Mouse (Mus musculus): ENCODE measurements around the gene Slc43a2. TPM values are rescaled to one million over a fixed set of nuclear protein-coding genes. Genes with fewer than 3 reads are reported as not detected.

Gene Slc43a2
- 148 and 174 TPM in 2 replicates for polyA plus RNA-seq (2012; rRNA removed)

GRCm38 (mm10) chr11:75531469-75532242 is at the start of gene Slc43a2:
Slc43a2 (plus strand) TSS chr11:75531694.
- Histone ChIP-seq H3K27ac (ENCODE audit: insufficient read depth, low read depth, low read length) (peak within 1 kb of the TSS; percentile 96), H3K36me3 (ENCODE audit: control insufficient read depth, insufficient read depth, low read length) (no peaks in the 10 kb centered on the region), H3K27me3 (replicated peaks; ENCODE audit: control insufficient read depth, insufficient read depth, low read length) (no peaks in the 10 kb centered on the region), H3K4me3 (ENCODE audit: insufficient read depth, low read depth, low read length) (peak within 1 kb of the TSS; percentile 68), H3K4me1 (ENCODE audit: control insufficient read depth, insufficient read depth, low read length) (peaks cover 3% of the 10 kb centered on the region; the same call in 1 of the 2 replicates)
- WGBS, result under 1% methylated on average over 62 of the region's 62 CpGs
- TF ChIP-seq CTCF (conservative IDR thresholded peaks at IDR 0.05; ENCODE audit: insufficient read depth, insufficient read length, low read depth, low read length) (no peak), POLR2A (IDR thresholded peaks at IDR 0.05; ENCODE audit: low read depth, low read length) (peak; percentile 10)
- peak; percentile 98 for DNase-seq

DNA sequence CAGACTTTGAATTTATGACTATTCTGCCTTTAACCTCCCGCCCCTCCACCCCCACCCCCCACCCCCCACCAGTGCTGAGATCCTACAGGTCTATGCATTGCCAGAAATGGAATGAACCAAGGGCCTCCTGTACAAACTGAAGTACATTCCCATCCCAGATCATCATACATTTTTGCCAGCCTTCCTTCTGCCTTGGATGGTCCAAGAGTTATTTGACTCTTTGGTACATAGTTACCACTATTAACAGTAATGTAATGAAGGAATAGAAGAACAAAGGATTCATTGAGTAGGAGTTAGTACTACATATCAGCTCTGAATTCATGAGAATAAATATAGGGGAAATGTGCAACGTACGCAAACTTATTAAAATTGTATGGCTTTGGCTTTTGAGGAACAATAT is 45.3 kb upstream of the Slc43a2 start:
- no peaks in the 10 kb centered on the region for H3K36me3 ChIP-seq (ENCODE audit: control insufficient read depth, insufficient read depth, low read length)
- no peak overlapping the region for H3K27ac ChIP-seq (ENCODE audit: insufficient read depth, low read depth, low read length)
- no peak overlapping the region for H3K4me3 ChIP-seq (ENCODE audit: insufficient read depth, low read depth, low read length)
- TF ChIP-seq POLR2A (IDR thresholded peaks at IDR 0.05; ENCODE audit: low read depth, low read length) (no peak), CTCF (conservative IDR thresholded peaks at IDR 0.05; ENCODE audit: insufficient read depth, insufficient read length, low read depth, low read length) (no peak)
- no peak for DNase-seq
- H3K4me1 ChIP-seq (ENCODE audit: control insufficient read depth, insufficient read depth, low read length), result peaks cover 7% of the 10 kb centered on the region; the same call in 1 of the 2 replicates
- no peaks in the 10 kb centered on the region for H3K27me3 ChIP-seq (replicated peaks; ENCODE audit: control insufficient read depth, insufficient read depth, low read length)
- 10% methylated on average over 3 of the region's 3 CpGs for WGBS

GRCm38 (mm10) chr11:75486601-75487285 is 44.8 kb upstream of the Slc43a2 start, which contains the start of gene Prpf8:
Prpf8 (plus strand) TSS chr11:75486816.
- H3K27ac ChIP-seq (ENCODE audit: insufficient read depth, low read depth, low read length), result peak within 1 kb of the TSS; percentile 45
- no peaks in the 10 kb centered on the region for H3K27me3 ChIP-seq (replicated peaks; ENCODE audit: control insufficient read depth, insufficient read depth, low read length)
- peak within 1 kb of the TSS; percentile 55 for H3K4me3 ChIP-seq (ENCODE audit: insufficient read depth, low read depth, low read length)
- peaks cover 7% of the 10 kb centered on the region; the same call in 1 of the 2 replicates for H3K4me1 ChIP-seq (ENCODE audit: control insufficient read depth, insufficient read depth, low read length)
- H3K36me3 ChIP-seq (ENCODE audit: control insufficient read depth, insufficient read depth, low read length), result no peaks in the 10 kb centered on the region
- peak; percentile 70 for TF ChIP-seq POLR2A (IDR thresholded peaks at IDR 0.05; ENCODE audit: low read depth, low read length)
- TF ChIP-seq CTCF (conservative IDR thresholded peaks at IDR 0.05; ENCODE audit: insufficient read depth, insufficient read length, low read depth, low read length), result no peak
- peak; percentile 99 for DNase-seq
- under 1% methylated on average over 52 of the region's 52 CpGs for WGBS

DNA sequence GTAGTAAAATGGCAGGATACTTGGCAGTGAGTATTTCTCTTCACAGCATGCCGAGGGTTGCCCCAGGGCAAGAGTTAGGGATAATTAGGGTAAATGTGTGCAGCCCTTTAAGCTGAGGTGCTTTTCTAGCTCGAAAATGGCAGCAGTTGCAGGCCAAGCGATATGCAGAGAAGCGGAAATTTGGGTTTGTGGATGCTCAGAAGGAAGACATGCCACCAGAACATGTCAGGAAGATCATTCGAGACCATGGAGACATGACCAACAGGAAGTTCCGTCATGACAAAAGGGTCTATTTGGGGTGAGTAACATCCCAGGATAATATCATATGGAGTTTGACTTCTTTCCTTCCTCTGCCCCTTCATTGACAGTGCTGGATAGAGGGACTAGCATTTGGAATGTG is 44.0 kb upstream of the Slc43a2 start:
- Histone ChIP-seq H3K4me3 (ENCODE audit: insufficient read depth, low read depth, low read length) (peak overlapping the region; percentile 55), H3K4me1 (ENCODE audit: control insufficient read depth, insufficient read depth, low read length) (peaks cover 7% of the 10 kb centered on the region; the same call in 1 of the 2 replicates), H3K27ac (ENCODE audit: insufficient read depth, low read depth, low read length) (no peak overlapping the region), H3K36me3 (ENCODE audit: control insufficient read depth, insufficient read depth, low read length) (peaks cover 1% of the 10 kb centered on the region; the same call in 1 of the 2 replicates), H3K27me3 (replicated peaks; ENCODE audit: control insufficient read depth, insufficient read depth, low read length) (no peaks in the 10 kb centered on the region)
- TF ChIP-seq POLR2A (IDR thresholded peaks at IDR 0.05; ENCODE audit: low read depth, low read length) (no peak), CTCF (conservative IDR thresholded peaks at IDR 0.05; ENCODE audit: insufficient read depth, insufficient read length, low read depth, low read length) (no peak)
- 14% methylated on average over 6 of the region's 6 CpGs for WGBS
- no peak for DNase-seq

DNA sequence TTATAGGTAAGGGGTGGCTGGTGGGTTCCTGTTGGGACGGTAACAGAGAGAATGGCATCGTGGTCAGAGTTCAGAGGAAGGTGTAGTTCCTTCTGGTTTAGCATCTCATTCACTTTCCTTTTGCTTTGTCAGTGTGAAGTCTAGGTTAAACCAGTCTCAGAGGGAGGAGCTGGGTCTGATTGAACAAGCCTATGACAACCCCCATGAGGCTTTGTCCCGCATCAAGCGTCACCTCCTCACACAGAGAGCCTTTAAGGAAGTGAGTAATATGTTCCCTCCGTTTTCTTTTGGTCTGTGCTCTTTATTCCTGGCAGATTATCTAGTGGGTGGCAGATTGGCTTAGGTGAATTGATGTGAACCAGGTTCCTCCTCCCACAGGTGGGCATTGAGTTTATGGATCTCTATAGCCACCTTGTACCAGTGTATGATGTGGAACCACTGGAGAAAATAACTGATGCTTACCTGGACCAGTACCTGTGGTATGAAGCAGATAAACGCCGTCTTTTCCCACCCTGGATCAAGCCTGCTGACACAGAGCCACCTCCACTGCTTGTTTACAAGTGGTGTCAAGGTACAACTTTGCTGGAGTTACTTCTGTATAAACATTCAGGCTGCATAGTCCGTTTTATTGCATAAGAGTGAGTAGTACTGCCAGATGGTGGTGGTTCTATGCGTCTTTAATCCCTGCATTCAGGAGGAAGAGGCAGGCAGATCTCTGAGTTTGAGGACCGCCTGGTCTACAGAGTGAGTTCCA is 37.0 kb upstream of the Slc43a2 start:
- H3K27ac ChIP-seq (ENCODE audit: insufficient read depth, low read depth, low read length), result no peak overlapping the region
- 85% methylated on average over 10 of the region's 10 CpGs for WGBS
- no peak overlapping the region for H3K4me3 ChIP-seq (ENCODE audit: insufficient read depth, low read depth, low read length)
- H3K4me1 ChIP-seq (ENCODE audit: control insufficient read depth, insufficient read depth, low read length), result no peaks in the 10 kb centered on the region
- DNase-seq, result no peak
- H3K36me3 ChIP-seq (ENCODE audit: control insufficient read depth, insufficient read depth, low read length), result peaks cover 20% of the 10 kb centered on the region
- no peaks in the 10 kb centered on the region for H3K27me3 ChIP-seq (replicated peaks; ENCODE audit: control insufficient read depth, insufficient read depth, low read length)
- TF ChIP-seq CTCF (conservative IDR thresholded peaks at IDR 0.05; ENCODE audit: insufficient read depth, insufficient read length, low read depth, low read length), result no peak
- TF ChIP-seq POLR2A (IDR thresholded peaks at IDR 0.05; ENCODE audit: low read depth, low read length), result no peak

- H3K27ac ChIP-seq (ENCODE audit: insufficient read depth, low read depth, low read length), result no peak overlapping the region
- H3K4me3 ChIP-seq (ENCODE audit: insufficient read depth, low read depth, low read length), result no peak overlapping the region
- no peaks in the 10 kb centered on the region for H3K4me1 ChIP-seq (ENCODE audit: control insufficient read depth, insufficient read depth, low read length)
- H3K27me3 ChIP-seq (replicated peaks; ENCODE audit: control insufficient read depth, insufficient read depth, low read length), result no peaks in the 10 kb centered on the region
- no peak for DNase-seq
- WGBS, result 60% methylated on average over 1 of the region's 1 CpGs
- H3K36me3 ChIP-seq (ENCODE audit: control insufficient read depth, insufficient read depth, low read length), result peaks cover 38% of the 10 kb centered on the region
- TF ChIP-seq CTCF (conservative IDR thresholded peaks at IDR 0.05; ENCODE audit: insufficient read depth, insufficient read length, low read depth, low read length) (no peak), POLR2A (IDR thresholded peaks at IDR 0.05; ENCODE audit: low read depth, low read length) (no peak)
These were observed 33.4 kb upstream of the Slc43a2 start for GRCm38 (mm10) chr11:75498126-75498525.

All from kidney, adult 2 months (tissue).